Mouse (Mus musculus): ENCODE results near the gene Tapt1. TPM values are rescaled to one million over a fixed set of nuclear protein-coding genes. Genes with fewer than 3 reads are reported as not detected.
"Not testable (repeated sequence)": the region's sequence is repeated elsewhere in the genome, so short reads cannot be mapped to it uniquely, and the experiment has no call there.

The Tapt1 gene
- polyA plus RNA-seq, 1 experiment, result 4.2 TPM

- TF ChIP-seq FLI1 (IDR thresholded peaks at IDR 0.05; ENCODE audit: low read length) (no peak), GATA1 (IDR thresholded peaks at IDR 0.05; ENCODE audit: borderline replicate concordance, low read length) (no peak)
- peaks cover 1% of the 10 kb centered on the region for H3K27me3 ChIP-seq (replicated peaks)
- H3K4me3 ChIP-seq (replicated peaks), result no peak overlapping the region
- H3K36me3 ChIP-seq (replicated peaks; ENCODE audit: low read length), result no peaks in the 10 kb centered on the region
- no peaks in the 10 kb centered on the region for H3K4me1 ChIP-seq
- H3K9me3 ChIP-seq, result peaks cover 36% of the 10 kb centered on the region
Measured at GRCm38 (mm10) chr5:44151327-44152051, 74.9 kb downstream of the Tapt1 start.

GRCm38 (mm10) chr5:44147732-44148131 lies 78.7 kb downstream of the Tapt1 start:
- TF ChIP-seq FLI1 (IDR thresholded peaks at IDR 0.05; ENCODE audit: low read length) (no peak), GATA1 (IDR thresholded peaks at IDR 0.05; ENCODE audit: borderline replicate concordance, low read length) (no peak)

GRCm38 (mm10) chr5:44146437-44147332 lies 79.7 kb downstream of the Tapt1 start:
- H3K27me3 ChIP-seq (replicated peaks), result peaks cover 3% of the 10 kb centered on the region
- TF ChIP-seq GATA1 (IDR thresholded peaks at IDR 0.05; ENCODE audit: borderline replicate concordance, low read length) (no peak), FLI1 (IDR thresholded peaks at IDR 0.05; ENCODE audit: low read length) (no peak)
- H3K9me3 ChIP-seq, result peaks cover 30% of the 10 kb centered on the region
- no peaks in the 10 kb centered on the region for H3K4me1 ChIP-seq
- no peak overlapping the region for H3K4me3 ChIP-seq (replicated peaks)
- H3K36me3 ChIP-seq (replicated peaks; ENCODE audit: low read length), result no peaks in the 10 kb centered on the region

More at GRCm38 (mm10) chr5:44147732-44148131, 78.7 kb downstream of the Tapt1 start:
- Histone ChIP-seq H3K36me3 (replicated peaks; ENCODE audit: low read length) (no peaks in the 10 kb centered on the region), H3K4me1 (no peaks in the 10 kb centered on the region), H3K9me3 (peaks cover 32% of the 10 kb centered on the region), H3K4me3 (replicated peaks) (no peak overlapping the region), H3K27me3 (replicated peaks) (peaks cover 3% of the 10 kb centered on the region)

- TF ChIP-seq FLI1 (IDR thresholded peaks at IDR 0.05; ENCODE audit: low read length) (no peak), GATA1 (IDR thresholded peaks at IDR 0.05; ENCODE audit: borderline replicate concordance, low read length) (no peak)
- Histone ChIP-seq H3K4me1 (no peaks in the 10 kb centered on the region), H3K4me3 (replicated peaks) (no peak overlapping the region), H3K36me3 (replicated peaks; ENCODE audit: low read length) (no peaks in the 10 kb centered on the region), H3K27me3 (replicated peaks) (peaks cover 3% of the 10 kb centered on the region), H3K9me3 (peaks cover 8% of the 10 kb centered on the region; the same call in 1 of the 2 replicates)
Measured at GRCm38 (mm10) chr5:44143467-44144235, 82.8 kb downstream of the Tapt1 start.

- Histone ChIP-seq H3K9me3 (peaks cover 18% of the 10 kb centered on the region), H3K27me3 (replicated peaks) (no peaks in the 10 kb centered on the region), H3K4me3 (replicated peaks) (no peak overlapping the region), H3K36me3 (replicated peaks; ENCODE audit: low read length) (no peaks in the 10 kb centered on the region), H3K4me1 (no peaks in the 10 kb centered on the region)
- TF ChIP-seq GATA1 (IDR thresholded peaks at IDR 0.05; ENCODE audit: borderline replicate concordance, low read length) (no peak), FLI1 (IDR thresholded peaks at IDR 0.05; ENCODE audit: low read length) (no peak)
Measured at GRCm38 (mm10) chr5:44127487-44127886, 98.9 kb downstream of the Tapt1 start.

- H3K9me3 ChIP-seq, result peaks cover 18% of the 10 kb centered on the region
- H3K4me3 ChIP-seq (replicated peaks); H3K27me3 ChIP-seq (replicated peaks); H3K36me3 ChIP-seq (replicated peaks; ENCODE audit: low read length); H3K4me1 ChIP-seq: not testable (repeated sequence)
Measured at GRCm38 (mm10) chr5:44126574-44126973, 99.9 kb downstream of the Tapt1 start.

Other genes starting within 250 kb of the Tapt1 start
- gene Fgfbp1, start 244.8 kb downstream of the Tapt1 start, polyA plus RNA-seq (2012; ENCODE audit: insufficient read depth, low replicate concordance), result not detected in 2 replicates
- 0.17 TPM in 1 of 2 replicates, not detected in the other for gene Prom1, start 124.6 kb downstream of the Tapt1 start, polyA plus RNA-seq (2012; ENCODE audit: insufficient read depth, low replicate concordance)